Mouse (Mus musculus) spleen, adult 12 weeks (tissue): ENCODE data around the gene Olfr837.
"Not testable (repeated sequence)": the region's sequence is repeated elsewhere in the genome, so short reads cannot be mapped to it uniquely, and the experiment has no call there.

Experiments
- DNase-seq: peaks from one replicate; pipeline ENCODE4 v3.0.0; 2022; ENCODE audit warnings: low spot score

The Olfr837 gene

GRCm38 (mm10) chr9:19136017-19136416 is at the start of gene Olfr837:
Olfr837 (plus strand) TSS chr9:19136317.
- DNase-seq, result no peak

GRCm38 (mm10) chr9:19092889-19093753 is 43.0 kb upstream of the Olfr837 start:
- not testable (repeated sequence) for DNase-seq

- no peak for DNase-seq
Observed at GRCm38 (mm10) chr9:19097286-19097685, 38.8 kb upstream of the Olfr837 start.

- DNase-seq, result no peak
Observed at GRCm38 (mm10) chr9:19120082-19120481, 16.0 kb upstream of the Olfr837 start, which contains the start of gene Olfr836. Olfr836 (plus strand) TSS chr9:19120382.

- DNase-seq, result no peak
Observed at GRCm38 (mm10) chr9:19177212-19177611, 41.1 kb downstream of the Olfr837 start, which contains the start of gene Olfr839-ps1. Olfr839-ps1 (minus strand) TSS chr9:19177312.
